Mouse (Mus musculus) thymus, postnatal 10 days (tissue): Measurements from ENCODE around the gene Ctnnbip1.
A peak's percentile ranks its signal among the peaks of the same experiment; 100 is the strongest.
"Not testable (repeated sequence)": the region's sequence is repeated elsewhere in the genome, so short reads cannot be mapped to it uniquely, and the experiment has no call there.

Experiments used
- DNase-seq, 2 experiments: peaks; one replicate each; pipeline ENCODE4 v3.0.0; 2021; ENCODE audit warnings: low spot score in 2 of 2

The Ctnnbip1 gene

DNA sequence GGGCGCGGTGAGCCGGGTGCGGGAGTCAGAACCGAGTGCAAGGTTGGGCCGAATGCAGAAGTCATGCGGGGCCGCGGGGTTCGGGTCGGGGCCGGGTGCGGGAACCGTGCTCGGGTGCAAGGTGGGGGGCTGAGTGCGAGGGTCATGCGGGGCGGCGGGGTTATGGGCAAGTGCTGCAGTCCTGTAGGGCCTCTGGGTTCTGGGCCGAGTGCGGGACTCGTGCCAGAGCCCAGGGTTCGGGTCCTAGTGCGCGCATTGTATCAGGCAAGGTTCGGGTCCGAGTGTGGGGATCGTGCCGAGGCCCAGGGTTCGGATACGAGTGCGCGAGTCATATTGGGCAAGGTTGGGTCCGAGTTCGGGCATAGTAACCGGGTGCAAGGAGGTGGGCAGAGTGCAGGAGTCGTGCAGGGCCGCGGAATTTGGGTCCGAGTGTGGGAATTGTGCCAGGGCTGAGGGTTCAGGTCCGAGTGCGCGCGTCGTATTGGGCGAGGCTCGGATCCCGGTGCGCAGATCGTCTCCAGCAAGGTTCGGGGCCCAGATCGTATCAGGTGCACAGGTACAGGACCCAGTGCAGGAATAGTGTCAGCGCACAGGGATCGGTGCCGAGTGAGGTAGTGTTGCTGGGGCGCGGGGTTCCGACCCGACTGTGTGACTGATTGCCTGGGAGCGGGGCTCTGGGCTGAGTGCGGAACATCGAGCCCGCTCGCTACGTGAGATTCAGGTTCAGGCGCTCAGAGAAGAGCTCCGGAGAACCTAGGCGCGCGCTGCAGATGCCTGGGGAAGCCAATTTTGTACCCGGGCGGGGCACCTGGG, 69.0 kb downstream of the Ctnnbip1 start:
- no peak for DNase-seq

DNA sequence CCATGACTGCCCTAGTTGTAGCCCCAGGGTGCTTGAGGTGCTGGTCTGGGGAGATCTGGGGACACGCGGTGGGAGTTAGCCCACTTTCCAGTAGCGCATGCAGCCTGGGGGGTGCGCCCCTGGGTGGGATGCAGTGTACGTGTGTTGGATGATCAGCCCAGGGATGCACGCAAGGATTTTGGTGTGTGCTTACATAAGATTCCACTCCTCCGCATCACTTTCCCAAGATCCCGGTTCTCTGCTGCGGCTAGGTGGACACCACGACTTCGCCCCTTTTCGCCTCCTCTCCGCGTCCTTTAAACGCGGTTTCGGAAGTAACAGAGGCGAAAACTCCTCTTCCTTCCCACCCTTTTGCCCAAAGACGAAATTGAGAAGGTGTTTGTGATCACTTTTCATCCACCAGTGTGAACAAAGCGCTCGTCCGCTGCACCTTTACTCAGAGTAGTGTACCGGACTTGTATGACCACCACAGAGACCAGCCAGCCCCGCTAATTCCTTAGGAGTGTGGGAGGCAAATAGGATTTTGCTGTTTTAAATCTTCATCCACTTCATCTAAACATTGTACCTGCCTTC, 69.6 kb downstream of the Ctnnbip1 start:
- no peak for DNase-seq

DNA sequence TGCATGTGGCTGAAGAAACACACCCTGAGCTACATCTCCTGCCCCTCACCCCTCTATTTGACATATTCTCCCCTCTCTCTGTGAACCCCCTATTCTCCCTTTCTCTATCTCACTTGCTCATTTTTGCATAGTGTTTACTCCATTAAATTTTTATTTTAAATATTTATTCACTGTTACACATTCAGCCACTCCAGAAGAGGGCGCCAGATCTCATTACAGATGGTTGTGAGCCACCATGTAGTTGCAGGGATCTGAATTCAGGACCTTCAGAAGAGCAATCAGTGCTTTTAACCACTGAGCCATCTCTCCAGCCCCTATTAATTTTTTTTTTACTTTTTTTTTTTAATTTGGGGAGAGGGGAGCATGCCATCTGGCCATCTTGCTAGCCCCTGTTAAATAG, 72.2 kb downstream of the Ctnnbip1 start:
- no peak for DNase-seq

DNA sequence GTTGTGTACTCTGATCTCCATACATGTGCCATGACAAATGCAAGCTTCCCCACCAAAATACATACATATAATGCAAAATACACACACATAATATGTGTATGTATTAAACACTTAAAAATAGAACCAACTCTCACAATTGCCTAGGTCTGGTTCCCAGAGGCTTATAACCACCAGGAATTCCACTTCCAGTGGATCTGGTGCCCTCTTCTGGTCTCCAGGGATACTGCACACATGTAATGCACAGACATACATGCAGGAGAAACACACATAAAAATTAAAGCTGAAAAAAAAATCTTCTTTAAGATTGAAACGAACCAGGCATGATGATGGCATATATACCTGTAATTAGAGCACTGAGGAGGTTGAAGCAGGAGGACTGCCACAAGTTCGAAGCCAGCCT, 73.5 kb downstream of the Ctnnbip1 start:
- no peak for DNase-seq

DNA sequence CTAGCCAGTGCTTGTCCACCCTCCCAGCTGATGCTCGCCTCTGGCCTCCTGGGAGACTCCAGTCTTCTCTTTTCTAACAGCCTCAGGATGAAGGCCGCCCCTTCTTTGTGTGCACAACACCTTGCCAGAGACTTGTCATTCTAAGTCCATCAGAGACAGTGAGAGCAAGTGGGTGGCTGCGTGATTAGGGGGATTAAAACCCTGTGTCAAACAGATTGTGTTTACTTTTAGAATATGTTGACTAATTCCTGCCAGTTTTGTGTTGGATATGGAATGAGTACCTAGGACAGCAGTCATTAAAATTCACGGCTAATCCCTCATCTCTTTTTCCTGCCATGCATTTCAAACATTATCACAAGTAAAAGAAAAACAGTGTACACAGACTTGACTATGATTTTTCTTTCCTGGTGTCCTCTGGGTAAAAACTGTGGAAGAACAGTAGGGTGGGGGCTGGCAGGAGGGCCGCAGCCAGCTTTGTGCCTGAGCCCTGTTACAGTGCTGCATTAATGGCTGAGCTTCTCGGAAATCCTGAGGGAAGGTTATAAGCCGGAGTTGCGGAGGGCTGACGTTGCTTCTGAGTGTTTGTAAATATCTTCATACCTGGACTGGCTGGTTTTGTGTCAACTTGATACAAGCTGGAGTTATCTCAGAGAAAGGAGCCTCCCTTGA, 77.0 kb downstream of the Ctnnbip1 start:
- DNase-seq = no peak

DNA sequence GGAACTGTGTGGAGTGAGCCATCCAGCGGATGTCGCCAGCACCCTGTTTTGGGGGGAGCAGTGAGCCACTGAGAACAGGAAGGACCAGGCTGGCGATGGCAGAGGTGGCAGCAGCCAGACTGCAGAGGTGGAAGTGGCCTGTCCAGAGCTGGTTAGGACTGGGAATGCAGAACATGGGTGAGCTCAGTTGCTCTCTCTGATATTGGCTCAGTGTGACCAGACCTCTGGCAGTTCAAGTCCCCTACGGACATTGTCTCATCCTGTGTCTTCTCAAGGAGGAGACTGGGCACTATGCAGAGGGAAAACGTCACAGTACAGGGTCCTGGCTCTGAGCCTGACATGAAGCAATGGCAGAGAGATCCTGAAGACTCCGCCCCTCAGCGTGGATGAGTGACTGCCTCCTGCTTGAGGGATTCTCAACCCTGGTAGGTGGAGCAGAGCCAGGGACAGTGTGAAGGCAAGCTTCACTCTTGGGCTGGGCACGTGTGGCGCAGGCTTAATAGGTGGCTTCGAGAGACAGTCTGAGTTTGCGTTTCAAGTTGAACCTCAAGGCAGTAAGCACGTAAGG, 79.7 kb downstream of the Ctnnbip1 start:
- DNase-seq = no peak

DNA sequence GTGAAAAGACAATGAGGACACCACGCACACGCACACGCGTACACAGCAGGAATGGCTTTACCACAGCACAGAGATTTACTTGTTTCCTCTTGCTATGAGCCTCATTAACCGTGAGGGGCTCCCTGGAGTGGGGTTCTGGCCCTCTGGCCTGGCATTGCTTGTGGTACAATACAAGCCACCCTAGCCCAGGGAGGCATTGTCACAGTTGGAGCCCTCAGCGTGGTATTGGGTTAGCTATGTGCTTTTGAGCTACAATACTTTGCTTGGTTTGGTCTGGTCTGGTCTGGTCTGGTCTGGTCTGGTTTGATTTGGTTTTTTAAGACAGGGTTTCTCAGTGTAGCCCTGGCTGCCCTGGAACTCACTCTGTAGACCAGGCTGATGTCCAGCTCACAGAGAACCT, 81.5 kb downstream of the Ctnnbip1 start:
- DNase-seq = no peak

DNA sequence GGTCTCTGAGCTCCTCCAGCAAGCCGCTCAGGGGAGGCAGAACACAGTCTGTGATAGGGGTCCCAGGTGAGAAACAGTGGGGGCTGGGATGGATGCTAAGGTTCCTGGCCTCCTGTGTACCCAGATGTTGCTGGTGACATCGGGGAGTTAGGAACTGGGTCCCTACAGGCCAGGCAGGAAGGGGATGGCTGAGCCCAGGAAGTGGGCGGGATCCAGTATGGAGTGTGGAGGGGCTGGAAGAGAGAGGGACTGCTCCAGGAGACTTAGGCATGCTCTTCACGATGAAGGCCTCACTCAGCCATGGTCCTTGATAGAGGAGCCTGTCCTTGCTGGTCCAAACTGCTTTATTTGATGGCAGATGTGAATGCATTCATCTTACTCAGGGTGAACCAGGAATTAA, 82.1 kb downstream of the Ctnnbip1 start:
- DNase-seq = no peak

DNA sequence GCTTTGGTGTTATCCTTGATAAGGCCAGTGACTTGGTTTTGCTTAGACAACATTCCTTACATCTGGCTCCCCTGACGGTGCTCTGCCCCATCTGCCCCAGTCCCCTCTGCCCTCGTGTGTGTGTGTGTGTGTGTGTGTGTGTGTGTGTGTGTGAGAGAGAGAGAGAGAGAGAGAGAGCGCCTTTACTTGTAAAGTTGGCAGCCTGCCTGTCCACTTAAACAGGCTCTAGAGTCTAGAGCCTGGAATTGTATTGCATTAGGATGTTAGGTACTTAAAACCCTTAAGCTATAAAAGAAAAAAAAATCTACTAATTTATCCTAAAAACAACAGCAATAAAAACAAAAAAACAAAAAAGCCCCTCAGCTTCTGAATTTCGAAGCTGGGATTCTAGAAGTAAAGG, 83.4 kb downstream of the Ctnnbip1 start:
- no peak for DNase-seq

DNA sequence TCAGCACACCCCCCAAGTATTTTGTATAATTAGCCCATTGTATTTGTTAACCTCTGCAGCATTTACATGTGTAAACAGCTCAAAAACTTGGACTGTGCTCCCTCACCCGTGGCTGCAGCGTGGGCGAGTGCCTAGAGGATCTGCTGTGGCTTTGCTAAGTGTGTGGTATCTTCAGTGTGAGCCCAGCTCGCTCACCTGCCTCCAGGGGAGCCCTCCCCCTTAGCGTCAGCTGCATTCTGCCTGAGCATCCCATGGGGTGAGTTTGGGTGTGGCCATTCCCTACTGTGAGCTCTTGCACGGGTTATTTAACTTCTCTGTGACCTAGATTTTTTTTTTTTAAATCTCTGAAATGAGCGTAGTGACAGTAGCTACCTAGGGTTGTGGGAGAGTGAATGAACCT, 84.2 kb downstream of the Ctnnbip1 start:
- no peak for DNase-seq

DNA sequence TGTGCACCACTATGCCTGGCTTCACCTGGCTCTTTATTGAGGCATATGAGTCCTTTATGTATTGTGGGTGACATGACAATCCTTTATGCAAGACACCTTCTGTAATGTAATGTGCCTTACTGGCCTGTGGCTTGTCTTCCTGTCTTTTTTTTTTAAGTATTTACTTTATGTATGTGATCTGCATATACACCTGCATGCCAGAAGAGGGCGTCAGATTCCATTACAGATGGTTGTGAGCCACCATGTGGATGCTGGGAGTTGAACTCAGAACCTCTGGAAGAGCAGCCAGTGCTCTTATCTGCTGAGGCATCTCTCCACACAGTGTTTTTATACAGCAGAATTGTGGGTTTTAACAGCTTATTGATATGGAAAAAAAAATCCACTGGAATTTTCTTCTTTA, 85.8 kb downstream of the Ctnnbip1 start:
- no peak for DNase-seq

DNA sequence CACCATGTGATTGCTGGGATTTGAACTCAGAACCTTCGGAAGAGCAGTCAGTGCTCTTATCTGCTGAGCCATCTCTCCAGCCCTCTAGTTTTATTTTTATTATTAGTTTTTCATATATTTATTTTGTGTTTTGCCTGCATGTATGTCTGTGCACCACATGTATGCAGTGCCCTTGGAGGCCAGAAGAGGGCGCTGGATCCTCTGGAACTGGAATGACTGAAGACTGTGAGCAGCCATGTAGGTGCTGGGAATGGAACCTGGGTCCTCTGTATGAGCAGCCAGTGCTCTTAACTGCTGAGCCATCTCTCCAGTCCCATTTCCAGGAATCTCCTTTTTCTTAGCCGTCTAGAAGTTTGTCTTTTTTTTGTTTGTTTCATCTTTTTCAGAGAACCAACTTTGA, 86.5 kb downstream of the Ctnnbip1 start:
- DNase-seq = no peak

DNA sequence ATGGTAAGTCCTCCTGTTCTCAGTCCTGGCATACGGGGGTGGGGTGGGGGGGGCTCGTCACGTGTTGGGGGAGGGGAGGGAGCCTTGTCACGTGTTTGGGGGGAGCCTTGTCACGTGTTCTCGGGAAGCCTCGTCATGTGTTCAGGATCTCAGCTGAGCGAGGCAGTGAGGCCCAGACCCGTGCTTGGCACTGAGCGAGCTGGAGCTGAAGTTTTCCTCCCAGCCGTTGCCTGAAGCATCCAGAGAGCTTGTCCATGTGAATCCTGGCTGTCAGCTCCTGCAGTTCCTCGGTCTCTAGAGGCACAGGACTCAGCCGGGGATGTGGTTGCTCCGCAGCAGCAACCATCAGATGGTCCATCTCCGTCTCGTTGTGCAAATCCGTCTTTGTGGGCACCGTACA, 88.0 kb downstream of the Ctnnbip1 start:
- no peak for DNase-seq

DNA sequence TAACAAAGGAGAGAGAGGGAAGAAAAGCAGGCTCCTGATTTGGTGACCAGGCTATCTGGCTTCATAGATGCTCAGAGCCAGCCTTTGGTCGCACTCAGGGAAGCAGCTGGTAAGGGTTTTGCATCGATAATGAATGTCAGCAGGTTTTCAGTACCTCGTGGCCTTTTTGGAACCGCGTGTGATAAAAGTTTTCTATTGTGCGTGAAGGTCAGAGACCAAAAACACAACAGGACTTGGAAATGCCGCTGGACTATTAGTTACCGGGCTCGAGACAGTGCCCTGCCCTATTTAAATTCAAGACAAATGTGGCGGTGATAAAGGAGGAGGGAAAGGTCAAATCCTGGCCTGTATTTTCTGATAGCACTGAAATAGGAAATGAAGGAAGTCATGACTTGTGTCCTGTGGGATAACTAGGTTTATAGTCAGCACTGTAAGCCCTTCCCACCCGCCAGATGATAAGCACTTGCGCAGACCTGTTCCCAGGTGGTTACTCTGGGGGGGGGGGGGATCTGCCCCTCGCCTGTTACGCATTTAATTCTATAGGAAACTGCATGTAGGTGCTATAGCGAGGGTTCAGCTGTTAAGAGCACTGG, 88.8 kb downstream of the Ctnnbip1 start:
- DNase-seq = no peak

DNA sequence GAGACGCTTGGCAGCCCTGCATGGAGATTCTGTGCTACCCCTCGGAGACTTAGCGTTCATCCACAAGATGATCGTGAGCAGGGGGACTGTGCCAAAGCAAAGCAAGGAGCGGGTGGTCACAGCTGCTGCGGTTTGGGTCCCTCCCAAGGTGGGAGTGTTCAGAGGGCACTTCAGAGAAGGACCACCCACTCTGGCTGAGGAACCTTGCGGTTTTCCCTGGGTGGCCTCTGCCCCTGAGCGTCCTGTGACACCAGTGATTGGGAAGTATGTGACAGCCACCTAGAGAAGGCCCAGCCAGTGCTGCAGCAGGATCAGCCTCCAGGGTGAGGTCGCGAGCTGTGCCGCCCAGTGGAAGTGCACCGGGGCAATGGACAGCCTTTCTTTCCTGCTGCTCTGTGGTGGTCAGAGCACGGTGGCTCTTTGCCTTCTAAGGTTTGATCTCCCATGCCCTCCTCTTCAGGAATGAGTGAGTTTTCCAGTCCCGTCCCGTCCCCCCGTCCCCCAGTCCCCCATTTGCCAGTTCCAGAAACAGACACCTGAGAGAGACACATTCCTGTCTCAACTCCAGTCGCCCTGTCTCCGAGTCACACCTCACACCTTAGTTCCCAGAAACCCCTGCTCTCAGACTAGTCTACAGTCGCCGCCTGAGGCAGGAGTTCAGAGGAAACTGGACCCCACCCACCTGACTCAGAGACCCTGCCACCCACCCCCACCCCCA, 89.7 kb downstream of the Ctnnbip1 start:
- no peak for DNase-seq

DNA sequence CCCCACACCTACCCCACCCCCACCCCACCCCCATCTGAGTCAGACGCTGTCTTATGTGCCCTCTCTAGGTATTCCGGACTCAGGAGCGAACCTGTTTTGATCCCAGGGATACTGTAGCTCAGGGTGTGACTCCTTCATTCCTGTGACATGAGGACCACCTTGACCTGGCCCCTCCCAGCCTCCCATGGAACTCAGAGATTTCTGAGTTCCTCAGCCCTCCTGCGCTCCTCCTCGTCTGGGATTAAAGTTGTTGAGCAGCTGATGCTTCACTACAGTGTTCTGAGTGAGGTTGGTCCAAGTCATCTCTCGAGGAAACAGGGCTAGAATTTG, 90.2 kb downstream of the Ctnnbip1 start:
- no peak for DNase-seq

DNA sequence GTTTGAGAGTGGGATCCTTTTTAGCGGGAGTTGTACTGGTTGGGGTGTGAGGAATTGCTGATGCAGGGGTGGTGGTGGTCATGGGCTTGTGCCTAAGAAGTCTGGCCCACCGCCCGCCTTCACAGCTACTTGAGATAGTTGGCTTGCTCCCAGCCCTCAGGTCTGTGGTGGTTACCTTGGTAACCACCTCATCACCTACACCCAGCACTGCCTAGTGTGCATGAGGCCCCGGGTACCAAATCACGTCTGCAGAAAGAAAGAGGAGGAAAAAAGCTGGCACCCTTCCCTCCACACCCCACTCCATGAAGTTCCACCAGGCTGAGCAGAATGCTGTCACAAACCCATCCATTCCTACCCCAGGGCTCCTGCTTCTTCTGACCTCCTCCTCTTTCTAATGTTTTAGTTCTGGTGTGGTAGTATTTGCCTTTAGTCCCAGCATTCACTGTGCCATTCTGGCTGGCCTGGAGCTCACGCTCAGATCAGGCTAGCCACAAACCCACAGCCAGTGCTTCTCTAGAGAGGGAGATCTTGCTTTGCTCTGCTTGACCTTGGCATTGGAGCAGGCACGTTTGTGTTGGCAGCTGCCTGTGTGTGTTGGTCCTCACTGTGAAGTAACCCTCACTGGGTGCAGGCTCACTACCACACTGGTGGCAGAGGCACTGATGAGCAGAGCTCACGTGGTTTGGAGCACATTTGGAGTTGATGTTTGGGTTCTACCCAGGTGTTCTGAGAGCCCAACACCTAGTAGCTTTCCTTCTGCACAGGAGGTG, 91.4 kb downstream of the Ctnnbip1 start:
- no peak for DNase-seq

DNA sequence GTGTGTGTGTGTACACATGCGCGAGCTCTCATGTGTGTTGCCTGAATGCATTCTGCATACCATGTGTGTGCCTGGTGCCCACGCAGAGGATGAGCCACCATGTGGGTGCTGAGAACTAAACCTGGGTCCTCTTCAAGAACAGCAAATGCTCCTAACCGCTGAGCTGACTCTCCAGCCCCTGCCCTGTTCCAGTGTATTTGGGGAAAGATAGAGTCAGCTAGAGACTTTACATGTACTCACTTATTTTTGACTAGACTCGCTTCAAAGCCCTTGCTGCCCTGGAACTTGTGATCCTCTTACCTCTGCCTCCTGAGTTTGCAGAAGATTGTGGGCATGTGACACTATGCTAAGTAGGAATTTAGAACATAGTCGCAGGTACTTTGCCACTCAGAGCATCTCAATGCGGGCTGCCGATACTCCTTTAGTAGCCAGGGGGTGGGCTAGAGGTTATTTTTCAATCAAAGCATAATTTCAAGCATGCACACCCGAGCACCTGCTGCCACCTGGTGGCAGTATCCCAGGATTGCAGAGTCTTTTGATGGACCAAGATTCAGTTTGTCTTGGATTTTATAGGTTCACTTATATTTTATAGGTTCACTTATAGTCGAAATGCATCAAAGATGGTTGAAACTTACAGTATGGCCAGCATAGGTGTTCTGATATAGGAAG, 93.5 kb downstream of the Ctnnbip1 start:
- peak in 1 of 2 experiments; percentile 59 for DNase-seq

DNA sequence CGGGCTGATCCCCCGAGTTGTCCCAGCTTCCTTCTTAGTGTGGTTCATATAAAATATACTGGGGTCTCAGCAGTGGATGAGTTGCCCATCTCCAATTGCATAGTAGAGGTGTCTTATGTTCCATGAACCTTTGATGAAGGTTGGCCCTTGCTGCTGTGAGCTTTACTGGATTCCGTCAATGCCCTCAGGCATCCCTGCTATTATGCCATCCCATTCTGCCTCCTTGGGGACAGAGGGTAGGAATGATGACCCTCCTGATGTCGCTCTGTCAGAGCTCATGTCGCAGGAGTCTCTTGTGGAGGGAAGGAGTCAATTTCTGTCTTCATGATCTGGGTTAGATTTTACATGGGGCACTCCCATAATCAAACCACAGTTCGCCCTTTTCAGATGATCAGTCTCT, 95.5 kb downstream of the Ctnnbip1 start:
- not testable (repeated sequence) for DNase-seq

DNA sequence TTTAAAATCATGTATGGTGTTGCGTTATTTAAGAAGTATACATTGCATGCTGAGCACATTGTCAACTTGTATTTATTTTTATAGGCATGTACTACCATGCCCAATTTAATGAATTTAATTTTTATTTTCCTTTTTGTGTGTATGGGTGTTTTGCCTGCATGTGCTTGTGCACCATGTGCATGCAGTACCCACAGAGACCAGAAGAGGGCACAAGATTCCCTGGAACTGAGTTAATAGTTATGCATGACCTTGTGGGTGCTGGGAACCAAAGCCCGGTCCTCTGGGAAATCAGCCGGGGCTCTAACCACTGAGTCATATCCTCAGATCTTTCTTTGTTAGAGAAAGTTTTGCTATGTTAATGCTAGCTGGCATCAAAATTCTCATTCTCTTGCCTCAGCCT, 96.8 kb downstream of the Ctnnbip1 start:
- DNase-seq = no peak
